Mouse (Mus musculus) 3T3-L1 (cell line): ENCODE measurements around the gene Ints1.

Source experiments
- DNase-seq: peaks from one replicate; pipeline ENCODE4 v3.0.0-alpha.2; 2015; ENCODE audit warnings: low read depth, low spot score

Gene Ints1

DNA sequence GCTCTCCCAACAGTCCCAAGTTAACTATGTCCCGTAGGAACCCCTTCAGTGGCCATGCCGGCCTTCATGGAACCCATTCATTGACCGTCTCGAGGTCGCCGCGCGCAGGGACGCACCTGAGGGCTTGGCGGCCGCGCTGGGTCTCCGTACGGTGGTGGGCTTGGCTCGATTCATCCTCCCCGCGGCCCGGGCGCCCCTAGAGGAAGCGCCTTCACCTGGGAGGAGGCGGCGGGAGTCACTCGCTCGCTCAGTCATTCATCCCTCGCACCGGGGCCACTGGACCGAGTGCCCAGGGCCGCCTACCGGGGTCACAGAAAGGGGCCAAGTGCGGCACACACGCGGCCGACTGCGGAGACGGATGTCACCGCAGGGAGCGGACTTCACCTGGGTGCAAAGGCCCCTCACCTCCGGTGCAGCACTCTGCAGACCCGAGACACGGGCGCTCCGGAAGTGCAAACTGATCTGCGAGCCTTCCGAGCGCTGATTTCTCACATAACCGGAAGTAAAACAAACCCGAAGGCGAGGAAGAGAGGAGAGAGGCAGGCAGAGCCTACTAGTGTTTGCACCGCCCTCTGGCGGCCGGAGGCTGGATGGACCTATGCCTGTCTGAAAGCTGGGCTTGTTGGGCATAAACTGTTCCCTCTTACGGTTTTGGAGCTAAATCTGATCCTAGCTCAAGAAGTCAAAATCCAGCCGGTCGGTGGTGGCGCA is at the start of gene Ints1:
Gene Ints1 (minus strand): TSS at position 459 of the 711 bp plus-strand sequence.
- peak; percentile 99 for DNase-seq

DNA sequence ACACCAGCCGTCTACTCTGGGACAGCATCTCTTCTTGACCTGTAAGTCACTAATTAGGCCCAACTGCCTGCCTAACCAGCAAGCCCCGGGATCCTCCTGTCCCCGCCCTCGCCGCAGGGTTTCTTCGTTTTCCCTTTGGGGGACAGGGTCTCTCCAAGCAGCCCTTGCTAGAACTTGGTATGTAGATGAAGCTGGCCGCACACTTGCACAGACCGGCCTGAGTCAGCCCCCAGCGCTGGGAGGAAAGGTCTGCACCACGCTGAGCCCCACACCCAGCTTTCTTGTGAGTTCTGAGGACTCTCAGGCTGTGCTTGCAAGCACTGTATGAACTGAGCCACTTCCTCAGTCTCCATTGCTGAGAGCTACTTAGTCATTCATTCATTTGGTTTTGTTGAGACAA is 49.1 kb upstream of the Ints1 start:
- DNase-seq = no peak

DNA sequence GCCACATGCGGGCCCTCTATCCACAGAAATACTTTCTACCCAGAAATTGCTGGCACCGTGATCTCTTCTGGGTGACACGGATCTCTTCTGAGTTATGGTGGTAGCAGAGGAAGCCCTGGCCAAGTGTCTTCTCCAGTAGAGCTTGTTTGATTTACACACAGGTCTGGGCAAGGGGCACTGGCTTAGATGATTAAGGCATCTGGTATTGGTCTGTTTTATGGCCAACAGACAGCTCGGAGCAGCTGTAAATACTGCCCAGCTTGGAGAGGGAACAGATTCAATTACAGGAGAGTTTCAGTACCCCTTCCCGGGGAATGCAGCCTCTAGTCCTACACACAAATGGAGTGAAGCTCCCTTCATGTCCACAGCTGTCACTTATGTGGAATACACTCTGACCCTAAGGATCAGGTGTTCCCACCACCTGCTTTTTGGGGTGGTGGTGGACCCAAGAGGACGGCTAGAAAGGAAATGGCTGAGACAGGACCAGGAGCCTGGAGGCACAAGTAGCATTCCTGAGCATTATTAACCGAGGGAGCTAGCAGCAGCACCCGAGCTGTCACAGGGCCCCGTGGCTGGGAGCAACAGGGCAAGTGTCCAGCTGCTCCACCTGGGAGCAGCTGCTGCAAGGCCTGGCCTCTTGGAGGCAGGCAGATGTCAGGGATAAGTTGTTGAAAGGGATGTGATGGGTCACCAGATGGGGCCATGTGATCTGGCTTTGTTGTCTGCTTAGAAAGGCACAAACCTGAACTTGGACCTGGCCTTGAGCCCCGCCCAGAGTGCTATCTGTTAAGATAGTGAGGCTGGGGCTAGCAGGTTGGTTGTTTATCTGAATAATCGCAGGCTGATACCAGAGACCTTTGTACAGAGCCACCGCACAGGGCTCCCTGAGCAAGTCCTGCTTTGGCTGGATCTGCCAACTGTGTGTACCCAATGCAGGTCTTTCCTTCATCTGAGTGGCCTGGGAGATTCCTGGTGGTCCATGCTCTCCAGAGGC is 46.3 kb upstream of the Ints1 start:
- no peak for DNase-seq

DNA sequence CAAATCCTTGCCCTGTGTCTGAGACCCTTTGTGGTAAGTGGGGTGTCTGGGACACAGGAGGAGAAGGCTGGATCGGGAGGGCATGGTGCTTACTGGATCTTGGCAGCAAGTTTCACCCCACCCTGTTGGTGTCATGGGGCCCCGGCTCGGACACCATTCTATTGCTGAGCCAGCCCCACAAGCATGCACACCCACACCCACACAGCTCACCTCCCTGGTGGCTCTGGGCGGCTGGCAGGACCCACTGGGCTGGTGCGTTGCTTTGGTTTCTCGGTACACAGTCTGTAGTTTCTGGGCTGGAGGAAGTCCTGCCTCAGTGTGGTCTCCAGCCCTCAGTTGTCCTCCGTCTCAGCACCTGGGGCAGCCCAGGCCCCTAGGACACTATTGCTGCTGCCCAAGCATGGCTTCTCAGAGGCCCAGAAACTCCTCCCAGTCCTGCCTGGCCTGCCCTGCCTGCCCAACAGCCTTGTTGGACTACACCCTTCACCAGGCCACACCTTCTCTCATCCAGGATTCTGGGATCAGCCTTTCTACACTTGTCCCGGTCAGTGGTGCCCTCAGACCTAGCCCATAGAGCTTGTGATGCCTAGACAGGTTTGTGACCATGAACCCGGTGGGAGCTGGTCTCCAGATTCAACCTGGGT is 44.2 kb upstream of the Ints1 start, which contains the start of gene Tmem184a:
Gene Tmem184a (minus strand): TSS at position 380 of the 644 bp plus-strand sequence.
- DNase-seq = no peak

DNA sequence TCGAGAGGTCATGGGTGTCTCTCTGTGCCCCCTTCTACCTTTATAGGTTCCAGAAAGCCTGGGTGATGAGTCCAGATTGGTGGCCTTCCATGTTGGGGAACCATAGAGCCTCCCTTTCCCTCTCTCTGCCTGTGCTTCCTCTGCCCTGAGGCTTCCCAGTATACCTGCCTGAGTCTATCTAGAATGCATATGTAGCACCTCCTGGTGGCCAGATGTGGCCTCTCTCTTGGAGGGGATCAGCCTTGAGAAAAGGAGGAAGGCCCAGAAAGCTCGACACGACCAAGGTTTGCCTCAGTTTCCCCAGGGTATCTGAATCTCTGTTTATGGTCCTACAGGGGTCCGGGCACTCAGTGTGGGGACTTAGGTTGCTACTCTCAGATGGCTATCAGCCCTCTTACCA is 43.3 kb upstream of the Ints1 start:
- DNase-seq = peak; percentile 79

DNA sequence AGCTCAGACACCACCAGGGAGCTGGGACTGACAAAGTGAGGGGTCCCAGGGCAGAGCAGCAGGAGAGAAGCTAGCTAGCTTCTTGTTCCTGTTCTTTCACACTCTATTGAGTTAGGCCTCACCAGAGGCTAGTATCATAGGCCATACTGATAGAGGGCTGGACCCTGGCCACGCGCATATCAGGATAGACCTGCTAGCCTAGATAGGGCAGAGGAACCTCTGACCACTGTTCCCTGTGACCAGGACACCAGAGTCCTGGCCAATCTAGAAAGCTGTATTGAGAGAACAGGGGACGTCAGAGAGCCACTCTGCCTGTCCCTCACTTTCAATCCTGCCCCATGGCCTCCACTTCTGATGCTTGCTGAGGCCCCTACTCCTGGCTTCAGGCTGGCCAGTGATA is 42.6 kb upstream of the Ints1 start:
- no peak for DNase-seq

DNA sequence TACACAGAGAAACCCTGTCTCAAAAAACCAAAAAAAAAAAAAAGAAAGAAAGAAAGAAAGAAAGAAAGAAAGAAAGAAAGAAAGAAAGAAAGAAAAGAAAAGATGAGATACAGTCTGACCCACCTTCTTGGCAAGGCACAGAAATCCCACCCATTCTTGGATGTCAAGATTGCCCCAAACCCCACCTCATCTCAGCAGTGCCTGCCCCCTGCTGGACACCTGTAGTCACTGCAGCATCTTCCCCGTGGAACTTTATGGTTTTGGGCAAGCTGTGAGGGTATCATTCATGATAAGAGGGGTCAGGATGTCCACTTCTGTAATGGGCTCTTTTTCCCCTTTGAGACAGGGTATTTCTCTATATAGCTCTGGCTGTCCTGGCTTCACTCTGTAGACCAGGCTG is 41.8 kb upstream of the Ints1 start:
- DNase-seq = peak; percentile 31

DNA sequence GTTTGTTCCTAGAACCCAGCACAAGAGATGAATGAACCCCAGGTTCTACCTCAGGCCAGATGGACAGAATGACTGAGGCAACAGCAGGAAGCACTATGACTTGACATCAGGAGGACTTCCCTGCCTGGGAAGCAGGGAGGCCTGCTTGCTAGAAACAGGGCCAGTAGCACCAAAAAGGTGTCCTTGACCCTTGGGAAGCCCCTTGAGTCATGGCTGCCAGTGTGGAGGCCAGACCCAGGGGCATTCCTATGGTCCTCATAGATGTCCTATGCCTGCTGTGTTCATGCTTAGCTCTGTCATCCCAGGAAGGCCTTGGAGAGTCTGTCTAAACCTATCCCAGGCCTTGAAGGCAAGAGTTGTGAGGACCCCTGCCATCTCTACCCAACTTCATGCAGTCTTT is 41.0 kb upstream of the Ints1 start:
- no peak for DNase-seq

DNA sequence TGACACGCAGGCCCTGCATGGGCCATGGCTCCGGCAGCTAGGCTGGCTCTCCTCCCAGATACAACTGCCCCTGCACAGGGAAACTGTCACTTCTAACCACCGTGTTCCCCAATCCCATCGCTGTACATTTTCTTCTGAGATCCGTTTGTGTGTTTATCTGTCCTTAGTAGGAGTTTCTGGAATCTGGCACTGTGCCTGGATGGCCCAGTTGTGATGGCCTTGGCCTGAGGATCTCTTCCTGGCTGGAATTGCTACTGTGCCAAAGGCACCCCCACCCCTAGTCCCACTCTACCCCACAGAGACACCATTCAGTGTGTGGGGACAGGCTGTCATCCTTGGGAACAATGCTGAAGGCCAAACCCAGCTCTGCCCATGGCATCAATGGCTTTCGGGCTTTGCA is 40.5 kb upstream of the Ints1 start:
- no peak for DNase-seq

DNA sequence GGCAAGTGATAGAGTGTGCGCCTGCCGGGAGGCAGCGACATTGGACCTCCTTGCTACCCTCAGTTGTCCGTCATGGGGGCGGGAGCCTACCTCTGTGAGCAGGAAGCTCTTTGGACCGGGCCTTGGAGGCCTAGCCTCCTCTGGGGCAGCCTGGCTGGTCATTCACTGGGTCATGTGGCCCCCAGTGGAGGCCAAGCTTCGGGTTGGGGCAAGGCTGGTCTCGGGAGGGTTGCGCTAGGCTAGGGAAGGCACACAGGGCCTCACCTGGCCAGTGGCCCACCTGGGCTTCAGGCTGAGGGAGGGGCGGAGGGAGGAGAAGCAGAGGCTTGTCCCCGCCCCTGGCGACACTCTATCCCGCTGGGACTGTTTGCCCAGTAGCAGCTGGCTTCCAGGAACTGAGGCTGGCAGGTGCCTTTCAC is 38.5 kb upstream of the Ints1 start:
- DNase-seq = no peak

DNA sequence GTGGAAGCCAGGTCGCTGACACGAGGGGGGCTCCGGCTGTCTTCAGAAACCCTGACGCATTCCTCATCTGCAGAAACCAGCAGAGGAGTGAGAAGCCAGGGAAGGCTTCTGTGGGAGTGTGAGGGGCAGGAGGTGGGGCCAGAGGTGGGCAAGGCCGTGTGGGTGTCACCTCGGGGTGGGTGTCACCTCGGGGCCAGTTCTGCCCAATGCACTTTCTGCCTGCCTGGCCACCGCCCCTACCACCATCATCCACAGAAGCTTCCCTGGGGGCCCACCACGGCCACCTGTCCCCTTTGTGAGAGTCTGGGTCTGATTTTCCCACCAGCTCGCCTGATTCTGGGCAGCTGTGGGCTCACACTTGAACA is 37.6 kb upstream of the Ints1 start:
- no peak for DNase-seq

DNA sequence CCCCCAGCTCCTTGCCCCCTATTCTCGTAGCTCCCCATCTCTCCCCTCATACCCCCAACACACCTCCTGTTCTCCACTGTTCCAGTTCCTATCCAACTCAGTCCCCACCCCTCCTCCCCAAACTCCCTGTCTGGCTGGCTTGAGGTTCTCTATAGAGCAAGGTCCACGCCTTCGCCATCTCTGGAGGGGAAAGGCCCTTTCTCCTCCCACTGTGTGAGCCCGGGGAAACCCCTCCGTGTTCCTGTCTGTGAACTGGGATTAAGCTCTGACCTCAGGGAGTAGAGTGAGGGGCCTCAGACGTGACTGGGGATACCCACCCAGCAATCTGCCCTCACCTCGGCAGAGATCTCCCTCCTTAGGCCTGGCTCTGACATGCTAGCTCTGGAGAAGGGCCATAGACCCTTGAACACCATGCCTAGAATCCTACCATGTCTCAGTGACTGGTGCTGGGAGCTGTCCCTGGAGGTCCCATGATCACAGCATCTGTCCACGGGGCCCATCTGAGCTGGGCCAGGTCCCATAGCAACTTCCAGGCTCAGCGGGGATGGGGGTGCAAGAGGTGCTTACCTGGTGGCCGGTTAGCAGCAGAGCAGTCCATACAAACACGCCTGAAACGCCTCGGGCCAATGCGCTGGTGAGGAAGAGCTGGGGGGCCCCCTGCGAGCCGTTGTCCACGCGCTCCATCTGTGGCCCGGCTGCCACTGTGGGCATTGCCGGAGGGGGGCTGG is 37.1 kb upstream of the Ints1 start:
- no peak for DNase-seq

DNA sequence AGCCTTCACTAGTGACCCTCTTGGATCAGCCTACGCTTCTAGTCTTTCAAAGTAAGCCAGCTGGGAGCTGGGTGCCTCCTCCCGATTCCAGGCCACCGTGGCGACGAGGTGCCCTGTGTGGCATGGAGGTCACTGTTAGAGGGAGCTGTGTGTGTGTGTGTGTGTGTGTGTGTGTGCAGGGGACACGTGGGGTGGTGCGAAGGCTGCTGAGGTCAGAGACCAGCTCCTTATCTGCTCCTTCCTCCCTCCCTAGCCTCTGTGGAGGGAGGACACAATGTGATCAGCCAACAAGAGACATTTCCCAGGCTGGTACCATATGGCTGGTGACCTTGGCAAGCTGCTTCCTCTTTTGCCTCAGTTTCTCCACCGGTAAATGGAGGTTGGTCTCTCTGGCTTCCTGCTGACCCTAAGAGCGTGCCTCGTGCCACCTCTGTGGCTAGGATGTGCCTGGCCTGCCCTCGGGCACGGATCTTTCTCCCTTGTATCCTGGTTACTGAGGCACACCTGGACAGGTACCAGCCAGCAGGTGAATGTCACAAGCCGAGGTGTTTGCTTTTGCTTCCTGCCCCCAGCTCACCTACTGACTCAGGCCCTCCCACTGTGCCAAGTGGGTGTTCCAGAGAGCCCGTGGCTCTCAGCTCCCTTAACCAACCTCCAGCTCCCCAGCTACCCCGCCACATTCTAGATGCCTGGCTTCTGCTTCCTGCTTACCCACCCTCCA is 36.4 kb upstream of the Ints1 start:
- DNase-seq = no peak

DNA sequence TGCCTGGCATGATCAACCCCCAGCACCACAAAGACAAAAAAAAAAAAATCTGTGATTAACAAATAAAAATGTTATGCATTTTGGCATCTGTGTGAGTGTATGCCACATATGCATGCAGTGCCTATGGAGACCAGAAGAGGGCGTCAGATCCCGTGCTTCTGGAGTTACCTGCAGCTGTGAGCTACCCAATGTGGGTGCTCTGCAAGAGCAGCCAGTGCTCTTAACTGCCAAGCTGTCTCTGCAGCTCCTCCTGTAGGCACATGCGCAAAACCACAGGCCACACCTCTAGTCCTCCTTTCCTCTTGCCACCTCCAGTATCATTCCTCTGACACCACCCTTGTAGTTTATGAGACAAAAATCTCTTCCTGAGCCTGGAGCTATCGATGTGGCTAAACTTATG is 33.9 kb upstream of the Ints1 start:
- DNase-seq = peak; percentile 29

DNA sequence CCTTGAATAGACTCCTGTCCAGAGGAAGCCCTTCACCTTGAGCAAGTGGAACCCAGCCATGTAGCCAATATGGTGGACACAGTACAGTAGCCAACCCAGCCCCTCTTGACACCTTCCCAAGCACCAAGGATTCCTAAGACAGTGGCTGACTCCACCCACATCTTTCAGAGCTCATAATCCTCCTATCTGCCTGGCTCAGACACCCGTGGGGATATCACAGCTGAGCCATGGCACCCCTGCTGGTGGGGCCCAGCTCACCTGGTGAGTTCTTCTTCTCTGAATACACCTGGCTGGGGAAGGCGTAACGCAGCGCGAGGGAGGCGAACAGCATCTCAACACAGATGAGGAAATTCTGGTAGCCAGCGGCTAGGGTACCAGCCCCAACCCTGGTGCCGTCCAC is 30.4 kb upstream of the Ints1 start:
- no peak for DNase-seq

DNA sequence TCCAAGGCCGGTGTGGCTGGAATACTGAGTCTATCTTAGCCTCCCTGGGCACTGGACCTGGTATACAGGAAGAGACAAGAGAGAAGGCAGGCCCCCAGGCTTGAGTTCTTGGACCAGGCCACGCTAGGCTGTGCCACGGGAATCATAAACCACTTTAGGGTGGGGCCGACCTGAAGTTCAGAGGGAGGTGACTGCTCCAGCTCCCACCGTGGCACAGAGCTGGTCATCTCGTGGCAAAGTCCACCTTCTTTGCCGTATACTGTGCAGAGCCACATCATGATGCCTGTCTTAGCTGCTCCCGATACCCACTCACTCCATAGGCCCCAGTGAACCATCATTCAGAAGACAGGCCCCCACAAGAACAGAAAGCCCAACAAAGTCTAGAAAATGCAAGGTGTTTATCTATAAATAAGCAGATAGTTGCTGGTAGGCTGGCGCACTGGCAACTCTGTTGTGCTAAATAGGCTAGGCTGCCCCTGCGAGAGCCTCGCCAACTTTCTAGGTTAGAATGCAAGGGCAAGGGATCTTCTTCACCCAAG is 29.2 kb upstream of the Ints1 start:
- no peak for DNase-seq

DNA sequence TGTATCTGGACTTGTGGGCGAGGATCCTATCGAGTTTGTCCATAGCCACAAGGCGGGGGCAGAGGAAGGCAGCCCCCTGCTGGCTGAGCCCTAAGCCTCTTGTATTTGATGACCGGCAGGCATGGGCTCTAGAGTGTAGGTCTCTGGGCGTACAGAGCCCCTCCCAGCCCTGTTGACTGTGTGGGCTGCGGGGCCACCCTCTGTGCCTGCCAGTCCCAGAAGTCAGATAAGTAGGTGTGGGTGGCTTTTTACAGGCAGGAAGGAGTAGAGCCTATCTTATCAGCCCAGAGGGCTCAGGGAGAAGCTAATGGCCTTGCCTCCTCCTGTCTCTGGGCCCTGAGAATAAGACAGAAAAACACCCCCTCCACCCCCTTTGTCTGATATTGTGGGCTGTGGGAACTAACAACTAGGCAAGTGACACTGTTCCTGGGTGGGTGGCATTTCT is 28.7 kb upstream of the Ints1 start:
- DNase-seq = no peak

DNA sequence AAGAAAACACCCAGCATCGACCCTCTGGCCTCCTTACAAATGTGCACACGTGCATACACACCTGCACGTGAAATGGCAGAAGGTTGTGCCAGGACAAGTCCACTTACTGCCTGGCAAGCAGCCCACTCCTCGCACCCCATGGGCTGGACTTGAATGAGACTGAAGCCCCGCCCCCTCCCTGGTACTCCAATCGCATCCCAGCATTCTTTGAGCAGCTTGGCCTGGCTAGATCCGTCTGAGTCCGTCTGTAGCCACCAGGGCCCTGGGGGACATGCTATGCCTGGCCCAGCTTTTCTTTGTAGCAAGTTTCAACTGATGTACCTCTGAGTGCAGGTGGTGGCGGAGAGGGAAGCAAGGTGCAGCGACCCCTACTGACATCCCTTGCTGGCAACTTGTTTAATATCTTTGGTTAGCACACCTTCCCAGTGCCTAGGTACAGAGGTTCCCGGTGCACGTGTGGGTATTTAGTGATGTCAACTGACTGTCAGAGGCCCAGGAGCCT is 28.2 kb upstream of the Ints1 start:
- no peak for DNase-seq

DNA sequence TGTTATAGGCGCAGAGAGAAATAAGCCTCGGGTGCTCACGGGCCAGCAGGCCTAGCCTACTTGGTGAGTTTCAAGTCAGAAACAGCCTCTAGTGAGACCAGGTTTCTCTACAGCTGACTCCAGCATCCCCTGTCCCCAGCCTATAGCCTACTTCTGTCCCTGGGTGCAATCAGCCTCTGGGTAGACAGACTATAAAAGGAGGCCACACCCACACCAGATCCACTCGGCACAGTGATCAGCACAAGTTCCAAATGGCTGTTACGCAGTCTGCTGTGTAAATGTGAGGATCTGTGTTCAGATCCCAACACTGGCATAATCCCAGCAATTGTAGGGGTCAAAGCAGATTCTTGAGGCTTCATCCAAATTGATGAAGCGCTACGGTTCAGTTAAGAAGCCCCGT is 27.7 kb upstream of the Ints1 start:
- DNase-seq = no peak

DNA sequence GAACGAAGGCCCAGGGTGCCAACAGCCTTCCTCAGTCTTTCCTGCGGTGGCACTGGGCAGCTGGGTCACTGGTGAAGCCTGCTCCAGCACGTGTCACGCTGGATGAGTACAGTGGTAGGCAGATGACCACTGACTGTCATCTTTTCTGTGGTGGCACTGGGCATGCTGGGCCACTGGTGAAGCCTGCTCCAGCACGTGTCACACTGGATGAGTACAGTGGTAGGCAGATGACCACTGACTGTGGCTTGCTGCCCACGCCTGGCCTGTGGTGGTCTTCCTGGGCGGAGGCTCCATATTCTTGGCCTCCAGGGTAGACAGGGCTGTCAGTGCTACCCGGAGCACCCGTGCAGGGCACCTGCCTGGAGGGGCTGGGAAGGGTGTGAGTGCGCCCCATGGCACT is 26.4 kb upstream of the Ints1 start:
- DNase-seq = no peak
